In genomic region chr15:62231709-62232108, GRCm38 (mm10) we compare ENCODE assay signal across 16 mouse cellular contexts.
"Had no signal": no experiment of that assay in that cellular context is flagged by ENCODE, and none has a peak within 500 bp of the region (broad histone marks: within the 10 kb centered on the region; RNA-seq: fewer than 3 reads in every experiment).

No protein-coding gene starts in this region.

- H3K4me3 ChIP-seq: neural tube, embryonic 13.5 days; neural tube, embryonic 15.5 days; stomach, embryonic 15.5 days had no signal

- DNase-seq: retina, postnatal 1 day; right cerebral cortex, adult 18-20 months; right cerebral cortex, postnatal 14 days; right cerebral cortex, postnatal 25 days; right cerebral cortex, postnatal 4 days; spleen, adult 18-20 months; thymus, adult 18-20 months; thymus, adult 2 months; thymus, postnatal 14 days; thymus, postnatal 25 days; thymus, postnatal 36 days; thymus, postnatal 4 days had no signal

- H3K9me3 ChIP-seq: neural tube, embryonic 13.5 days; neural tube, embryonic 15.5 days; stomach, embryonic 15.5 days had no signal

- H3K27me3 ChIP-seq: neural tube, embryonic 13.5 days; neural tube, embryonic 15.5 days; stomach, embryonic 15.5 days had no signal

- H3K9ac ChIP-seq: neural tube, embryonic 13.5 days; neural tube, embryonic 15.5 days; stomach, embryonic 15.5 days had no signal

- H3K27ac ChIP-seq: neural tube, embryonic 13.5 days; neural tube, embryonic 15.5 days; stomach, embryonic 15.5 days; stomach, postnatal 0 days had no signal

- H3K4me1 ChIP-seq: neural tube, embryonic 13.5 days; neural tube, embryonic 15.5 days; stomach, embryonic 15.5 days had no signal

- H3K36me3 ChIP-seq: neural tube, embryonic 13.5 days; neural tube, embryonic 15.5 days; stomach, embryonic 15.5 days had no signal
